Mouse (Mus musculus) erythroblast, embryonic 14.5 days (primary cell): Measurements from ENCODE around the gene Oxnad1.

Source experiments
- GATA1 ChIP-seq: IDR thresholded peaks from 2 replicates; pipeline ENCODE4 v1.6.1; 2012; ENCODE audit warnings: low read length, inconsistent platforms, mixed read lengths
- TAL1 ChIP-seq: IDR thresholded peaks from 3 replicates; pipeline ENCODE4 v1.6.1; 2012; ENCODE audit warnings: low read length, inconsistent platforms, mixed read lengths

DNA sequence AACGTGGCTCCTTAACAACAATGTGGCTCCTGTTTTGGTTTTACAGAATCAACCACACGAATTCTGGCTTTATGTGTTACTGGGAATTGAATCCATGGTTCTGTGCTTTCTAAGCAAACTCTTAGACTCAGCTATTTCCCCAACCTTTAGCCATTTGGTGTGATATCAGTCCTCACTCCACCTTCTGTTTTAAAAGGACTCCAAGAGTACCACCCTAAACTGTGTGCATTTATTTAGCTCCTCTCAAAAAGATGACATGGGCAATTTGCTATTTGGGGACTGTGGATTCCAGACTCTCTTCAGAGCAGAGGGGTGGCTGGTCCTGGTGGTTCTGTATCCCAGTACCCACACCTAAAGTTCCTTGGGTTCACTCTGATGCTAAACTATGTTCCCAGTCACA is 61.4 kb downstream of the Oxnad1 start:
- TF ChIP-seq TAL1: no peak
- TF ChIP-seq GATA1: no peak
